Mouse (Mus musculus) kidney, embryonic 15.5 days (tissue): ENCODE results near the gene Lrrc4c. TPM values are rescaled to one million over a fixed set of nuclear protein-coding genes. Genes with fewer than 3 reads are reported as not detected.

Experiments
- ATAC-seq: fragments of 200-750 bp; cut with Nextera tagmentation; replicated peaks from 2 replicates; pipeline ENCODE4 v1.8.0; 2017; ENCODE audit warnings: moderate TSS enrichment; ENCODE audit not compliant: low FRiP score
- H3K27ac ChIP-seq: fragments of 300-500 bp; sonication (generic); 2 replicates; pipeline ENCODE4 v1.5.1; 2015; ENCODE audit warnings: mild to moderate bottlenecking, inconsistent platforms
- H3K27me3 ChIP-seq: fragments of 300-500 bp; sonication (generic); 2 replicates; pipeline ENCODE4 v1.6.1; 2015; ENCODE audit warnings: inconsistent platforms
- H3K36me3 ChIP-seq: fragments of 300-500 bp; sonication (generic); 2 replicates; pipeline ENCODE4 v1.6.1; 2015; ENCODE audit warnings: inconsistent platforms
- H3K4me1 ChIP-seq: fragments of 300-500 bp; sonication (generic); 2 replicates; pipeline ENCODE4 v1.6.1; 2015; ENCODE audit warnings: inconsistent platforms
- H3K4me2 ChIP-seq: fragments of 300-500 bp; sonication (generic); 2 replicates; pipeline ENCODE4 v1.6.1; 2015; ENCODE audit warnings: moderate library complexity, mild to moderate bottlenecking, inconsistent platforms
- H3K4me3 ChIP-seq: fragments of 300-500 bp; sonication (generic); replicated peaks from 2 replicates; pipeline ENCODE4 v1.5.1; 2015; ENCODE audit warnings: mild to moderate bottlenecking, inconsistent platforms
- H3K9ac ChIP-seq: fragments of 300-500 bp; sonication (generic); 2 replicates; pipeline ENCODE4 v1.6.1; 2015; ENCODE audit warnings: mild to moderate bottlenecking, inconsistent platforms
- H3K9me3 ChIP-seq: fragments of 300-500 bp; sonication (generic); replicated peaks from 2 replicates; pipeline ENCODE4 v1.6.1; 2016; ENCODE audit warnings: inconsistent platforms
- WGBS: fragments of 180-500 bp; shearing (Covaris S2); methylation state at CpG from one replicate; pipeline ENCODE4 v1.1.7; 2015; ENCODE audit warnings: mixed read lengths; 5-methylcytosine and 5-hydroxymethylcytosine counted together
- microRNA-seq: library from miRNA; unstranded; fragments of <30 nt; microRNA quantifications from one replicate; pipeline ENCODE4, GENCODE M21; 2016
- polyA plus RNA-seq: library from polyadenylated mRNA; unstranded; fragments of >200 nt; fragmentation: Nextera tagmentation; extraction: Ambion mirVana; gene quantifications from 2 replicates; pipeline ENCODE4 v1.2.1, GENCODE M21; 2015

Lrrc4c gene
- polyA plus RNA-seq, 1 experiment from 2014 or later, result 1.4 TPM

DNA sequence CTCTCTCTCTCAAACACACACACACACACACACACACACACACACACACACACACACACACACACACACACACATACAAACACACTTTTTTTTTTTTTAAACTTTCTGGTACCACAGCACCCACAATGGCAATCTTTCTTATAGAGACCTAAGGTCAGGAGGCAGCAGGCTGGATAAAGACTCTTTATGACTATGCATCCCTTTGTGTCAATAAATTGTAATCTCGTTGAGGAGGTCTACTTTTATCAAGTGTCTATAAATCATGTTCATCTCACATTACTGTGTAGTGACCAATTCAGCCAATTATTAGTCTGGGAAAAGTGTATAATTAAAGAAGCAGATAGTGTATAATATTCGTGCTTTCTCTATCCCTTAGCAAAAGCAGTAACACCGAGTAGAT is 1286.2 kb downstream of the Lrrc4c start:
- Histone ChIP-seq H3K9ac (no peak overlapping the region), H3K9me3 (no peaks in the 10 kb centered on the region), H3K36me3 (no peaks in the 10 kb centered on the region), H3K27me3 (no peaks in the 10 kb centered on the region), H3K4me1 (no peaks in the 10 kb centered on the region), H3K27ac (no peak overlapping the region), H3K4me2 (no peak overlapping the region), H3K4me3 (no peak overlapping the region)
- 52% methylated on average over 3 of the region's 3 CpGs for WGBS
- ATAC-seq, result no peak

DNA sequence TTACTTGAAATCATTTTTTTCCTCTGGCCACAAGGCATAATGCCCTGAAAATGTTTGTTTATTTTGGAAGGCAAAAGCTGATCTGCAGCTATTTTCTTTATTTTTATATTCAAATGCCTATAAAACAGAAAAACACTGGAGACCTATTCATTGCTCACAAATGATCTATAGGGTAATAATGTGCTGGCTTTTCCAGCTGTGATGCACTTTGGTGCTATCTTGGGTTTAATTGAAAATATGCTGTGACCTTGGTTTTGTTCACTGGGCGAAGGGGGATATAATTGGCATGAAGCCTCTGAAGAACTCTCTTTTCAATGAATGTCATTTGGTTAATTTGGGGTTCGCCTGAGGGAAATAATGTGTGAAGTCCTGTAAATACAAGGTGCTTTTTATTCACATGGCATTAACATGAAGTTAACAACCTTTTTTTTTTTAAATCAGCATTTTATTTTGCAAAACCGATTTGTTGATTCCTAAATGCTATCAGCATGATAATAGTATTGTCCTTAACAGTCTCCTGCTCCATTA is 1286.8 kb downstream of the Lrrc4c start:
- no peaks in the 10 kb centered on the region for H3K27me3 ChIP-seq
- H3K27ac ChIP-seq, result no peak overlapping the region
- no peak overlapping the region for H3K4me3 ChIP-seq
- no peaks in the 10 kb centered on the region for H3K4me1 ChIP-seq
- no peaks in the 10 kb centered on the region for H3K36me3 ChIP-seq
- H3K9ac ChIP-seq, result no peak overlapping the region
- no peak for ATAC-seq
- H3K9me3 ChIP-seq, result no peaks in the 10 kb centered on the region
- no peak overlapping the region for H3K4me2 ChIP-seq
- WGBS, result 70% methylated on average over 3 of the region's 3 CpGs

DNA sequence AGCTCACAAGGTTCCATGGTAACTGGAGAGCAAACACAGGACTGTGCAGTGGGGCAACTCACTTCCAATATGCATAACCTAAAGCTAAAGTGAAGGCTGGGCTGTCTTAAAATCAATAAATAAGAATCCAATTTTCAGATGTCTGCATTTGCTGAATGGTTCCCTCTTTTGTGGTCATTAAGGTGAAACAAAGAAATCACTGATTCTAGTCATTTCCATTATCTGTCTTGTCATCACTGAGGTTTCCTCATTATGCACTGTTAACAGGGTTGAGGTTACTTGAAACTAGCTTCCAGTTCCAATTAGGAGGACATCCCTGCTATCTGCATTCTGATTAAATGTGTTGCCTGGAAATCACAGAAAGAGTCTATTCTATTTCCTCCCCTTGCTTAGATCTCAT is 1291.5 kb downstream of the Lrrc4c start:
- Histone ChIP-seq H3K27ac (no peak overlapping the region), H3K36me3 (no peaks in the 10 kb centered on the region), H3K4me2 (no peak overlapping the region), H3K4me3 (no peak overlapping the region), H3K27me3 (no peaks in the 10 kb centered on the region), H3K9me3 (no peaks in the 10 kb centered on the region), H3K9ac (no peak overlapping the region), H3K4me1 (no peaks in the 10 kb centered on the region)
- no peak for ATAC-seq

DNA sequence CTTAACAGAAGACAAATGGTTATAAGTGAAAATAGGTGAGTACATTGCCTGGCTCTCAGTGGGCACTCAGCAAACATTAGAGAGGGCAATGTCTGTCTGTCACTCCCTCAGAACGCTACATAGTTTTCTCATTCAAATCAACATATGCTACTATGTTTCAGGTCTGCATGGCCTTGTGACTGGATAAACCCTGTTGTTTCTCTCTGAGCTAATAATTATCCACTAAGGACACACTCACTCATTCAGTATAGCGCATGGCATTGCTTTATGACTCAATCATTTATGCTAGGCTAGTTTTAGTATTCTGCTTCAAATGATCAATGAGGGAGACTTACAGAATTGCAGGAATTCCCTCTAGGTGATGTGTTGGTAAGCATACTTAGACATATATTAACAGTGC is 1292.6 kb downstream of the Lrrc4c start:
- 76% methylated on average over 2 of the region's 2 CpGs for WGBS
- no peak overlapping the region for H3K4me3 ChIP-seq
- ATAC-seq, result no peak

GRCm38 (mm10) chr2:97614724-97615123 is 1296.8 kb downstream of the Lrrc4c start:
- H3K27ac ChIP-seq, result no peak overlapping the region
- no peaks in the 10 kb centered on the region for H3K27me3 ChIP-seq
- no peak overlapping the region for H3K4me2 ChIP-seq
- no peaks in the 10 kb centered on the region for H3K36me3 ChIP-seq
- H3K9me3 ChIP-seq, result no peaks in the 10 kb centered on the region
- no peak overlapping the region for H3K9ac ChIP-seq
- no peak for ATAC-seq
- no peaks in the 10 kb centered on the region for H3K4me1 ChIP-seq
- WGBS, result 65% methylated on average over 2 of the region's 2 CpGs
- no peak overlapping the region for H3K4me3 ChIP-seq

More for the DNA sequence above, 1292.6 kb downstream of the Lrrc4c start:
- Histone ChIP-seq H3K36me3 (no peaks in the 10 kb centered on the region), H3K27ac (no peak overlapping the region), H3K27me3 (no peaks in the 10 kb centered on the region), H3K4me2 (no peak overlapping the region), H3K4me1 (no peaks in the 10 kb centered on the region), H3K9ac (no peak overlapping the region), H3K9me3 (no peaks in the 10 kb centered on the region)

GRCm38 (mm10) chr2:97618589-97618988 is 1300.6 kb downstream of the Lrrc4c start:
- H3K36me3 ChIP-seq, result no peaks in the 10 kb centered on the region
- no peak overlapping the region for H3K27ac ChIP-seq
- no peak for ATAC-seq
- H3K4me3 ChIP-seq, result no peak overlapping the region
- no peaks in the 10 kb centered on the region for H3K4me1 ChIP-seq
- H3K4me2 ChIP-seq, result no peak overlapping the region
- no peak overlapping the region for H3K9ac ChIP-seq
- no peaks in the 10 kb centered on the region for H3K9me3 ChIP-seq
- H3K27me3 ChIP-seq, result no peaks in the 10 kb centered on the region
- WGBS, result 91% methylated on average over 1 of the region's 1 CpGs

DNA sequence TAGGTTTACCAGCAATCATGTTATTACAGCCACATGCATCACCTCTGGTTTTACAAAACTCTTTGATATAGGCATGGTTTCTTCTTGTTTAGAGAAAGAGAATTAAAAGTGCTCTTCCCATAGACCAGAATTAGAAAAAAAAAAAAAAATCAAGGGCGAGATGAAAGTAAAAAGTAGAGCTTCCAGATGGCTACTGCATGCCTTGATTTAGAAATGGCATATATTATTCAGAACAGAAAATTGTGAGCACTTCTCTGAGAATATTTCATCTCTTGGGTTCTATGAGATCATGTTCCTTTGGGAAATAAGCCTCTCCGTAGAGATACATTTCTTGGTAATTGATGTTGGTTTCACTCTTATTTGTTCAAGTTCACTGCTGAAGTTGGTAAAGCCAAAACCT is 1322.0 kb downstream of the Lrrc4c start:
- H3K9me3 ChIP-seq, result no peaks in the 10 kb centered on the region
- 83% methylated on average over 2 of the region's 2 CpGs for WGBS
- no peak overlapping the region for H3K4me2 ChIP-seq
- no peak overlapping the region for H3K9ac ChIP-seq
- ATAC-seq, result no peak
- no peak overlapping the region for H3K27ac ChIP-seq
- H3K4me1 ChIP-seq, result no peaks in the 10 kb centered on the region
- no peak overlapping the region for H3K4me3 ChIP-seq
- no peaks in the 10 kb centered on the region for H3K27me3 ChIP-seq
- no peaks in the 10 kb centered on the region for H3K36me3 ChIP-seq

DNA sequence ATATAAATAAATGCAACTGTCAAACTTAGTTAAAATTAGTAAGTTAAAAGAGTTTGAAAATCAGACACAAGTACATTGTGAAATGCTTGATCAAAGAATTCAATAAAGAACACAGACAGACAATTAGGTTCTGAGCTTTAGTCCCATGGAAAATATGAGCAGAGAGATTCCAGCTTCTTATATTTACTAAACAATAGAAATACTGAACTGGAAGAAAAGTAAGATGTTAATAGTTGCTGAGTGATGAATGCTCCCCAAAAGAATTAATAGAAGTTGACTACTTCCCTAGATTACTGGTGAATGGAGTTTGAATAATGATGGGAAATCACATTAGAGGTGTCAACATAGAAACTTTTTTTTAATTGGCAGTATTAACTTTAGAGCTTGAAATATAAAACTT is 1323.7 kb downstream of the Lrrc4c start:
- no peak overlapping the region for H3K4me3 ChIP-seq
- ATAC-seq, result no peak
- H3K36me3 ChIP-seq, result no peaks in the 10 kb centered on the region
- H3K9ac ChIP-seq, result no peak overlapping the region
- H3K9me3 ChIP-seq, result no peaks in the 10 kb centered on the region
- no peaks in the 10 kb centered on the region for H3K4me1 ChIP-seq
- H3K27ac ChIP-seq, result no peak overlapping the region
- H3K27me3 ChIP-seq, result no peaks in the 10 kb centered on the region
- no peak overlapping the region for H3K4me2 ChIP-seq

DNA sequence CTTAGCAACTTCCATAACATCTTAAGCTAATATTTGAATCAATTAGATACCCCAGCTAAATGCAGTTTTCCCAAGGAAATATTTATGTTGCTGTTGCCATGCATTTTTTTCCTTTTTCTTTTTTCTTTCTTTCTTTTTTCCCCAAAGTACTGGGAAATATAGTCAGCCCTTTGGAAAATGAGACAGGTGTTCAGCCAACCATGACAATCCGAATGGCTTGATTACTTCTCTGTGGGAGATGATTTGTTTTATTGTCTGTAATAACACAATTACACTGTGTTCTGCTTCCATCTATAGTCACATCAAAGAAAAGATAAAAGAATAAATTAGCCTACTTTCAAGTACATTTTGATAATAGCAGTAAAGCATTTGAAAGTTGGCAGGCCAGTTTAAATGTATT is 1334.7 kb downstream of the Lrrc4c start:
- H3K4me3 ChIP-seq, result no peak overlapping the region
- H3K9me3 ChIP-seq, result no peaks in the 10 kb centered on the region
- no peak overlapping the region for H3K27ac ChIP-seq
- no peaks in the 10 kb centered on the region for H3K36me3 ChIP-seq
- H3K9ac ChIP-seq, result no peak overlapping the region
- ATAC-seq, result no peak
- H3K4me1 ChIP-seq, result no peaks in the 10 kb centered on the region
- 34% methylated on average over 1 of the region's 1 CpGs for WGBS
- no peaks in the 10 kb centered on the region for H3K27me3 ChIP-seq
- H3K4me2 ChIP-seq, result no peak overlapping the region

Small RNAs within 50 kb of the gene (microRNA-seq; reads per million reads assigned to microRNA genes)
- gene Gm44320, result not detected
